Mouse (Mus musculus): Measurements from ENCODE around the gene Rab3a. TPM values are rescaled to one million over a fixed set of nuclear protein-coding genes. Genes with fewer than 3 reads are reported as not detected.

The Rab3a gene
- total and polyA plus RNA-seq, 2 experiments, result 2.7 to 10.4 TPM

DNA sequence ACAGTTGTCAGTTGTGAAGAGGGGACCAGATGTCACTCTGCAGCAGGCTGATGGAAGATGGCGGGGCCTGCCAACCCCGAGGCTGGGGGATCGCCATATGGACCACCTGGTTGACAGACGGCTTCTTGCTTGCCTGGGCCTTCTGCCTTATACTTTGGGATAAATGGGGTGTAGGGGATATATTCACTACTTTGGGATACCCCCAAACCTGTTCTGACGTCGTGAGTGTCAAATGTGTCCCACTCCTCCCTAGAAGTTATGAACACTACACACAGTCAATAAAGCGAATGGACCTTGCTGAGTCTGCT, 3.8 kb downstream of the Rab3a start:
- H3K36me3 ChIP-seq (ENCODE audit: control insufficient read depth, insufficient read depth, low read length), result no peaks in the 10 kb centered on the region
- no peak for TF ChIP-seq POLR2A (IDR thresholded peaks at IDR 0.05; ENCODE audit: extremely low read depth, insufficient read depth, low read length)
- no peak for TF ChIP-seq CTCF (IDR thresholded peaks at IDR 0.05; ENCODE audit: low read depth, low read length)
- H3K79me2 ChIP-seq (ENCODE audit: control insufficient read depth, insufficient read depth, low read length), result peaks cover 4% of the 10 kb centered on the region; the same call in 1 of the 2 replicates
- no peak overlapping the region for H3K9ac ChIP-seq (ENCODE audit: low read depth, low read length)
- no peak overlapping the region for H3K27ac ChIP-seq (replicated peaks; ENCODE audit: insufficient read depth, low read depth, low read length)
- no peak overlapping the region for H3K4me3 ChIP-seq (ENCODE audit: insufficient read depth, low read depth, low read length)
- 95% methylated on average over 7 of the region's 7 CpGs for WGBS
- H3K27me3 ChIP-seq (ENCODE audit: control insufficient read depth, insufficient read depth, low read length), result no peaks in the 10 kb centered on the region
- H3K4me1 ChIP-seq (ENCODE audit: control insufficient read depth, insufficient read depth, low read length), result peaks cover 12% of the 10 kb centered on the region
- DNase-seq (ENCODE audit: extremely low read depth, low read depth, low spot score), result no peak

DNA sequence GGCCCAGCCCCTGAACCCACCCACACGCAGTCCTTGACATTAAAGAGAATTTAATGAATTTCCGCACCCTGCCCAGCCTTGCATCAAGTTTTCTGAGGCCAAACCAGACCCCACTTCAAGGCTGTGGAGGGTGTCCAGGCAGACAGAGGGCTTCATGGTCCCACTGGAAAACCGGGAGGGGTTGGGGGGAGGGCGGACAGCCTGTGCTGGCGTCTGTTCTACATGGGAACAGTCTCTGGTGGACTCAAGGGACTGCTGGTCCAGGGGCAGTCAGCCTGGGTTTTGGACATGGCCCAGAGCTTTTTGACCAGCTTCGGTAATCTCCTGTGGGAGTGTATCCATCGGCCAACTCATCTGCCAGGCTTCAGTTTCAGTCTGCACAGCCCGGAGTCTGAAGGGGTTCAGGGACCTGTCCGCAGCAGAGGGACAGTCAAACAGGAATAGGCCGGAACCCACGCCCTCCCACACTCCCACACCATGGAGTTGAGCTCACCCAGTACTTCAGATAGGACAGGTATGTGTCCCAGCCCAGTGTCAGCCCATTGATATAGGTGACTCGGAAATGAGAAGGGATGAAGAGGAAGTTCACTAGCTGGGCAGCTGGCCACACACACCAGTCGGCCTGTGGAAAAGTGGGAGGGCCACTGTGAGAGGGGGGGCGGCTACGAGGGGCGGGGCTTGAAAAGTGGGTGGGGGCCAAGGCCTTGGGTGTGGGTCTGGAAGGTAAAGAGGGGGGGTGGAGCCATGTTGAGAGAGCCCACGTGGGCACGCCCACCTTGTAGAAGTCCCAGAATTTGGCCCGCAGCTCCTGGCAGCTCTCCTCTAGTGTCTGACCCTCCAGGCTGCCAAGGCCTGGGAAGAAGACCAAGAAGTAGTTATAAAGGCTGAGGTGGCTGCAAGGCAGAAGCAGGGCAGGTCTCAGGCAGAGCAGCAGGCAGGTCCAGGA, 4.4 kb downstream of the Rab3a start:
- no peaks in the 10 kb centered on the region for H3K27me3 ChIP-seq (ENCODE audit: control insufficient read depth, insufficient read depth, low read length)
- no peak for DNase-seq (ENCODE audit: extremely low read depth, low read depth, low spot score)
- H3K36me3 ChIP-seq (ENCODE audit: control insufficient read depth, insufficient read depth, low read length), result no peaks in the 10 kb centered on the region
- TF ChIP-seq POLR2A (IDR thresholded peaks at IDR 0.05; ENCODE audit: extremely low read depth, insufficient read depth, low read length), result no peak
- no peak for TF ChIP-seq CTCF (IDR thresholded peaks at IDR 0.05; ENCODE audit: low read depth, low read length)
- whole genome bisulfite sequencing, result 56% methylated on average over 19 of the region's 19 CpGs
- peaks cover 14% of the 10 kb centered on the region for H3K4me1 ChIP-seq (ENCODE audit: control insufficient read depth, insufficient read depth, low read length)
- no peak overlapping the region for H3K27ac ChIP-seq (replicated peaks; ENCODE audit: insufficient read depth, low read depth, low read length)
- H3K9ac ChIP-seq (ENCODE audit: low read depth, low read length), result no peak overlapping the region
- H3K4me3 ChIP-seq (ENCODE audit: insufficient read depth, low read depth, low read length), result no peak overlapping the region
- H3K79me2 ChIP-seq (ENCODE audit: control insufficient read depth, insufficient read depth, low read length), result peaks cover 4% of the 10 kb centered on the region; the same call in 1 of the 2 replicates

- H3K27ac ChIP-seq (replicated peaks; ENCODE audit: insufficient read depth, low read depth, low read length), result peak overlapping the region; percentile 54
- no peaks in the 10 kb centered on the region for H3K27me3 ChIP-seq (ENCODE audit: control insufficient read depth, insufficient read depth, low read length)
- H3K4me3 ChIP-seq (ENCODE audit: insufficient read depth, low read depth, low read length), result peak overlapping the region; percentile 71
- peaks cover 14% of the 10 kb centered on the region for H3K4me1 ChIP-seq (ENCODE audit: control insufficient read depth, insufficient read depth, low read length)
- H3K79me2 ChIP-seq (ENCODE audit: control insufficient read depth, insufficient read depth, low read length), result no peaks in the 10 kb centered on the region
- TF ChIP-seq CTCF (IDR thresholded peaks at IDR 0.05; ENCODE audit: low read depth, low read length), result no peak
- TF ChIP-seq POLR2A (IDR thresholded peaks at IDR 0.05; ENCODE audit: extremely low read depth, insufficient read depth, low read length), result no peak
- H3K9ac ChIP-seq (ENCODE audit: low read depth, low read length), result peak overlapping the region; percentile 92
- DNase-seq (ENCODE audit: extremely low read depth, low read depth, low spot score), result no peak
- H3K36me3 ChIP-seq (ENCODE audit: control insufficient read depth, insufficient read depth, low read length), result no peaks in the 10 kb centered on the region
- 3% methylated on average over 22 of the region's 22 CpGs for WGBS
Observed at GRCm38 (mm10) chr8:70760350-70760749, 5.9 kb downstream of the Rab3a start.

DNA sequence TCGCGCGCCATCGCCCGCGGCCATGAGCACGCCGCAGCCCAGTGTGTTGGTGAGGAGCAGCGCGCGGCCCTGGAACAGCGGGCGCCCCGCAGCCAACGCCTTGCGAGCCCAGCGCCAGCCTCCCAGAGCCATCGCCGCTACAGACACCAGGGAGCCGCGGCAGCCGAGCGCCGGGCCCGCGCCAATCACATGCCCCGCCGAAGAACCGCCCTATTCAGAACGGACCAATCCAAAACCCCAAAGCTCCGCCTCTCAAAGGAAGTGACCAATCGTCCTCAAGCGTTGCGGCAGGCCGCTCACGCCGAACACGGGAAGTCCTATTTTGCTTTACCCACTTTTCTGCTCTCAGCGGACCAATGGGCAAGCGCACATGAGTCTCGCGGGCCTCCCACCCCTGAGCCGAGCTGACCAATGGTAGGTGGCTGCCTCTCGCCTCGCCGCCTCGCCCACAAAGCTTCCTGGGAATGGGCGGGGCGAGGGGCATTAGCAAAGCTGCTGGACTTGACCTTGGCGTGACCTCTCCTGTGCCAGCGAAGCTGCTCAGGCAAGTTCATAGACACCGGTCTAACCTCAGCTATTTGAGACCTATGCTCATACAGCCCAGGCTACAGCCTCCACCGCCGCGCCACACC, 6.4 kb downstream of the Rab3a start, which contains the start of gene Mpv17l2:
Gene Mpv17l2 (minus strand): TSS at position 172 of the 632 bp plus-strand sequence.
- Histone ChIP-seq H3K27ac (replicated peaks; ENCODE audit: insufficient read depth, low read depth, low read length) (peak within 1 kb of the TSS; percentile 78), H3K27me3 (ENCODE audit: control insufficient read depth, insufficient read depth, low read length) (no peaks in the 10 kb centered on the region), H3K9ac (ENCODE audit: low read depth, low read length) (peak within 1 kb of the TSS; percentile 92), H3K4me3 (ENCODE audit: insufficient read depth, low read depth, low read length) (peak within 1 kb of the TSS; percentile 71), H3K36me3 (ENCODE audit: control insufficient read depth, insufficient read depth, low read length) (no peaks in the 10 kb centered on the region), H3K4me1 (ENCODE audit: control insufficient read depth, insufficient read depth, low read length) (peaks cover 11% of the 10 kb centered on the region), H3K79me2 (ENCODE audit: control insufficient read depth, insufficient read depth, low read length) (no peaks in the 10 kb centered on the region)
- TF ChIP-seq CTCF (IDR thresholded peaks at IDR 0.05; ENCODE audit: low read depth, low read length), result no peak
- peak; percentile 81 for TF ChIP-seq POLR2A (IDR thresholded peaks at IDR 0.05; ENCODE audit: extremely low read depth, insufficient read depth, low read length)
- 1% methylated on average over 55 of the region's 55 CpGs for WGBS
- peak; percentile 98 for DNase-seq (ENCODE audit: extremely low read depth, low read depth, low spot score)

DNA sequence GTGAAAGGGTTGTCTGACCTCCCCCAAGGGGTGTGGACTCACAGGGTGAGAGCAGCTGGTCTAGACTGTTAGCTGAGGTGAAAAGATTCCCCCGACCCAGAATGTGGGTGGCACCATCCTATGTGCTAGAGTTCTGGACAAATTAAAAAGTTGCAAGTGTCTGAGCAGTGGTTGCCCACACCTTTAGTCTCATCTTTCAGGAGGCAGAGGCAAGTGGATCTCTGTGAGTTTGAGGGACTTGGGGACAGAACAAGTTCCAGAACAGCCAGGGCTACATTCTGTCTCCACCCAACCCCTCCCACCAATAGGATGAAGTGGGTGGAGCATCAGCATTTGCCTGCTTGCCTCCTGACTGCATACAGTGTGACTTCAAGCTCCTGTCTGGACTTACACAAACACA, 7.6 kb downstream of the Rab3a start:
- no peaks in the 10 kb centered on the region for H3K79me2 ChIP-seq (ENCODE audit: control insufficient read depth, insufficient read depth, low read length)
- no peak for DNase-seq (ENCODE audit: extremely low read depth, low read depth, low spot score)
- 48% methylated on average over 1 of the region's 1 CpGs for WGBS
- no peak for TF ChIP-seq POLR2A (IDR thresholded peaks at IDR 0.05; ENCODE audit: extremely low read depth, insufficient read depth, low read length)
- no peak for TF ChIP-seq CTCF (IDR thresholded peaks at IDR 0.05; ENCODE audit: low read depth, low read length)
- no peak overlapping the region for H3K27ac ChIP-seq (replicated peaks; ENCODE audit: insufficient read depth, low read depth, low read length)
- peaks cover 13% of the 10 kb centered on the region for H3K4me1 ChIP-seq (ENCODE audit: control insufficient read depth, insufficient read depth, low read length)
- no peaks in the 10 kb centered on the region for H3K36me3 ChIP-seq (ENCODE audit: control insufficient read depth, insufficient read depth, low read length)
- H3K9ac ChIP-seq (ENCODE audit: low read depth, low read length), result no peak overlapping the region
- no peak overlapping the region for H3K4me3 ChIP-seq (ENCODE audit: insufficient read depth, low read depth, low read length)
- H3K27me3 ChIP-seq (ENCODE audit: control insufficient read depth, insufficient read depth, low read length), result no peaks in the 10 kb centered on the region
